Mouse (Mus musculus) left cerebral cortex, postnatal 14 days (tissue): ENCODE data around the gene Padi1. TPM values are rescaled to one million over a fixed set of nuclear protein-coding genes. Genes with fewer than 3 reads are reported as not detected.

Experiments
- DNase-seq, 2 experiments: peaks; one replicate each; pipeline ENCODE4 v3.0.0; 2021 to 2022; ENCODE audit warnings: low spot score in 2 of 2, mixed read lengths in 1 of 2
- intact Hi-C: fragments of 180-260 bp; cut with DNase I; formaldehyde crosslinking; loops from one replicate; pipeline ENCODE4 v1.15.1; 2025
- total RNA-seq, 2 experiments: library from RNA; stranded (reverse); gene quantifications; 2 replicates each; pipeline ENCODE4 v1.2.3; 2021

Padi1 gene
- total RNA-seq, 2 experiments from 2014 or later = not detected

GRCm38 (mm10) chr4:140868484-140869190 is 23.1 kb upstream of the Padi1 start:
- no peak for DNase-seq
- intact Hi-C loops = no loop called here

GRCm38 (mm10) chr4:140862036-140862650 is 16.6 kb upstream of the Padi1 start:
- intact Hi-C loops = no loop called here
- no peak for DNase-seq

- no peak for DNase-seq
- intact Hi-C loops = no loop called here
These were observed 15.2 kb upstream of the Padi1 start for GRCm38 (mm10) chr4:140860767-140861147.

GRCm38 (mm10) chr4:140860125-140860766 is 14.7 kb upstream of the Padi1 start:
- no peak for DNase-seq
- intact Hi-C loops = no loop called here

GRCm38 (mm10) chr4:140859291-140859690 is 13.7 kb upstream of the Padi1 start:
- intact Hi-C loops = no loop called here

GRCm38 (mm10) chr4:140857813-140858212 is 12.2 kb upstream of the Padi1 start:
- no peak for DNase-seq
- intact Hi-C loops = no loop called here

More at GRCm38 (mm10) chr4:140859291-140859690, 13.7 kb upstream of the Padi1 start:
- no peak for DNase-seq

GRCm38 (mm10) chr4:140857041-140857440 is 11.5 kb upstream of the Padi1 start:
- no peak for DNase-seq
- intact Hi-C loops = no loop called here

GRCm38 (mm10) chr4:140855151-140855550 is 9.6 kb upstream of the Padi1 start:
- intact Hi-C loops = no loop called here
- DNase-seq = no peak

- DNase-seq = peak in 1 of 2 experiments; percentile 45
These were observed 8.9 kb upstream of the Padi1 start for GRCm38 (mm10) chr4:140854455-140854864.

GRCm38 (mm10) chr4:140853626-140854025 is 8.0 kb upstream of the Padi1 start:
- intact Hi-C loops = no loop called here
- DNase-seq = no peak

More at GRCm38 (mm10) chr4:140854455-140854864, 8.9 kb upstream of the Padi1 start:
- intact Hi-C loops = no loop called here

- intact Hi-C loops = no loop called here
- no peak for DNase-seq
These were observed 3.7 kb upstream of the Padi1 start for GRCm38 (mm10) chr4:140849310-140849709.

GRCm38 (mm10) chr4:140844991-140845390 is 587 bp downstream of the Padi1 start:
- no peak for DNase-seq
- intact Hi-C loops = no loop called here

GRCm38 (mm10) chr4:140843670-140844280 is 1.8 kb downstream of the Padi1 start:
- intact Hi-C loops = no loop called here

GRCm38 (mm10) chr4:140842909-140843308 is 2.7 kb downstream of the Padi1 start:
- no peak for DNase-seq
- intact Hi-C loops = no loop called here

More at GRCm38 (mm10) chr4:140843670-140844280, 1.8 kb downstream of the Padi1 start:
- DNase-seq = no peak

GRCm38 (mm10) chr4:140837879-140838278 is 7.7 kb downstream of the Padi1 start:
- intact Hi-C loops = no loop called here

GRCm38 (mm10) chr4:140836208-140836866 is 9.2 kb downstream of the Padi1 start:
- DNase-seq = no peak
- intact Hi-C loops = no loop called here

More at GRCm38 (mm10) chr4:140837879-140838278, 7.7 kb downstream of the Padi1 start:
- DNase-seq = no peak

- DNase-seq = no peak
- intact Hi-C loops = no loop called here
These were observed 9.9 kb downstream of the Padi1 start for GRCm38 (mm10) chr4:140835682-140836081.

- DNase-seq = no peak
- intact Hi-C loops = no loop called here
These were observed 11.1 kb downstream of the Padi1 start for GRCm38 (mm10) chr4:140834327-140834934.

- DNase-seq = no peak
- intact Hi-C loops = no loop called here
These were observed 12.8 kb downstream of the Padi1 start for GRCm38 (mm10) chr4:140832821-140833220.
